Mouse (Mus musculus) CD8-positive naive resting alpha-beta T cell, adult 2 months (primary cell): ENCODE results near the gene Rab3ip.

ENCODE experiments used
- DNase-seq, 2 experiments: peaks; one replicate each; pipeline ENCODE4 v3.0.0; 2022; ENCODE audit warnings: low read depth in 2 of 2, low spot score in 2 of 2

Rab3ip gene

DNA sequence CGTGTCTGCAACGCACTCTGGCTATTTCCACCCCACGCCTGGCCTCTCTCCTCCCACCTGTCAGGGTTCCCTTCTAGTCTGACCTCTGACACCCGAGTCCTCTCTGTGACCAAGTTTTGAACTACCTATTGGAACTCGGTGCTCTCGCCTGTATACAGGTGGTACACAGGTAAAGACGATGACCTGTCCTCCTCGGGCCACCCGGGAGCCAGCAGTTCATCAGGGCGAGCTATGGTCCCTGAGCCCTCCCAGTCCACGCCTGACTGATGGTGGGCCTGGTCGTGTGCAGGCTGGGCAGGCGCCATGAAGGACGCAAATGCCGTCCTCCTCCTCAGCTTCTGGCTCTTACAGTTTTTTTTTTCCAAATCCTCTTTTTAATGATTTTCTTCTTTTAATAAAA is 29.2 kb downstream of the Rab3ip start:
- no peak for DNase-seq

DNA sequence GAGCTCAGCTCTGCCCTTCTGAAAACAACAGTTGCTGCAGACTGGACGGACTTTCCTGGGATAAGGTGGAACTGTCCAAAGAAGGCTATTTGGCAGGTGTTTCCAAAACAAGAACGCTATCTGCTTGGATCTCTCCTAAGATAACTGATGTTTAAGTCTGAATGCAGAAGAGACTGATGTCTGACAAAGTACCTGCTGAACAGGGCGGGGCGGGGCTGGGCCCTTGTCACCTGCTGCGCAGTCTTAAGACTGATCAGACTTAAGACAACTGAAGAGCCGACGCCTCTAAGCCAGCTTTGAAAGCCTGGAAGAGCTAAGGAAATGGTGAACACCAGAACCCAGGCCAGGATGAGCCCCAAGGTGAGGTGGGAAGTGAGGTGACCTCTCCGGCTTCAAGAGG is 29.9 kb downstream of the Rab3ip start:
- no peak for DNase-seq

DNA sequence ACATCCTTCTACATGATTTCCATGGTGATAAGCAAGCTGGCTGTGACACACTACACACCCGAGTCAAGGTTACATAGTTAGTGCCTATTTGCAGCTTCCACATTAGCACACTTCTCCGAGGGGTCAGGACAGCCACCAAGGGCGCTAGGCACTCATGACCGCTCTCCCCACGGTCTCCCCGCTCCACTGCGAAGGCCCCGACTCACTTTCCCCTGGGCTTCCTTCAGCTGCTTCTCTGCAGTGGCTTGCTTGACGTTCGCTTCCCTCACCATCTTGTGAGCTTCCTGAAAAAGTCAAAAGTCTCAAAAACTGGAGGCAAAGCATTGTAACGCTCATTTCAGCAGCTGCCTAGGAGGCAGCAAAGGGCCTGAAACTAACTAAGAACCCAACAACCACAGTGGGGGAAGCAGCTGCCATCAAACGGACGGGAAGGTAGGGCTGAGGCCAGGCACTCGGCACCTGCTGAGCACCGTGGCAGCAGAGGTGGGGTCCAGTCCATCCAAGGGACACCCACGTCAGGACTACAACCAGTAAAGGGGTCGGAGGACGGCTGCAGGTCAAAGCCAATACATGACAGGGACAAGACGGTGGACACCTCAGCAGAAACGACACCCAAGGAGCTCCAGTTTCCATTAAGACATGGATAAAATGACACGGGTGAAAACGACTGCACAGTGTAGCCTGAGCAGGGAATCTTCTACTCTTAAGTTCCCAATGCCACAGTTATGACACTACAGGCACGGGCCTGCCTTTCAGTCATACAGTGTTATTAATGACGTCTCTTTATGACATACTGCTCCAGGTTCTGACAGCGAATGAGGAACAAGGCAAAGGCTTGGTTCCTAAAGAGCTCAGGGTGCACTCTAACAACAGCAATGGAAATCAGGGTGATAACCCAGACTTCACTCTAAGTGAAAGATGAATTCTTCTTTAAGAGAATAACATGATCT is 30.9 kb downstream of the Rab3ip start:
- no peak for DNase-seq

DNA sequence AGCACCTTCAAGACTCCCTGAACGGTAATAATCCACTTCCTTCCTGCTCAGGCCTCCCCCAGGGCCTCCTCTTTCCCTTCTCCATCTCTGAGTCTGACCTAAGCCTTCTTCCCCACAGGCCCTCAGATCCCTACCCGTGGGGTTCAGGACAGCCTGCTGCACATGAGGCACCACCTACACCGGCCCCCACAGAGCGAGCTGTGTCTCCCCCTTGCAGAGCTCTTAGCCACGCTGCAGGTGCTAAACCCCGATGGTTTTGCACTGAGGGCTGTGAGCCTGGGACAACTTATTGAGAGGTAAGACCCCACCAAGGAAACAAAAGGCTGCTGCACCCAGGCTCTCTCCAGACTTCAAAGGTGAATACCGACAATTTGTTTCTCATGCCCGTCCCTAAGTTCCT is 34.0 kb downstream of the Rab3ip start:
- no peak for DNase-seq

DNA sequence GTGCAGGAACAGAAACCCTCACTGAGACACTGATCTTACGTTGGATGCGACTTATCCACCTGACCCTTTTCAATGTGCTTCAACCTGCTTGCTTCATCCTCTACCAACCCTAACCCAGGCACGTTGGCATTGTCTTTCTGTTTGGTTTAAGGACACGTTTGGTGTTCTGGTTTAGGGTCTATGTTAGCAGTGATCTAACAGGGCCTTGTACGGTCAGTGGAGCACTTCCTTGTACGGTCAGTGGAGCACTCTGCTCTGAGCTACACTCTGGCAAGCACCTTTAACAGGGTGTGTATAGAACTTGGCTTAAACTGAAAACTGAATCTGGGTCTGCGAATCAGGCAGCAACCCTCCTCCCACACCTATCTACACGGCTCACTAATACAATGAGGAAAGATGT is 35.3 kb downstream of the Rab3ip start:
- DNase-seq = no peak

DNA sequence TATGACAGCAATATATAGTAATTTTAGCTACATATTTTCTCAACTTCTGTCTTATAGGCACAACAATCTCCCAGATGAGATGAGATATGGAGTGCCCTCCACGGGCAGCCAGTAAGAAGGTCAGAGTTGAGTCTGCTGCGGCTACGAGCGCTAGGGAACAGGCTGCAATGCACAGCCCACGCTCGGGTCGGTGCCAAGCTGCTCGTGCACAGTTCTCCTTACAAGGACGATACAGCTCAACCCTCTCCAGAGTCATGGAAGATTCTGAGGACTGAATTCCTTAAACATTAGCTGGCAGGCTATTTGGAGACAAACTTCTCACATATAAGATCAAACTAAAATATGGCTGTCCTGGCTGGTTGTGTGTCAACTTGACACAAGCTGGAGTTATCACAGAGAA is 36.0 kb downstream of the Rab3ip start:
- DNase-seq = no peak

DNA sequence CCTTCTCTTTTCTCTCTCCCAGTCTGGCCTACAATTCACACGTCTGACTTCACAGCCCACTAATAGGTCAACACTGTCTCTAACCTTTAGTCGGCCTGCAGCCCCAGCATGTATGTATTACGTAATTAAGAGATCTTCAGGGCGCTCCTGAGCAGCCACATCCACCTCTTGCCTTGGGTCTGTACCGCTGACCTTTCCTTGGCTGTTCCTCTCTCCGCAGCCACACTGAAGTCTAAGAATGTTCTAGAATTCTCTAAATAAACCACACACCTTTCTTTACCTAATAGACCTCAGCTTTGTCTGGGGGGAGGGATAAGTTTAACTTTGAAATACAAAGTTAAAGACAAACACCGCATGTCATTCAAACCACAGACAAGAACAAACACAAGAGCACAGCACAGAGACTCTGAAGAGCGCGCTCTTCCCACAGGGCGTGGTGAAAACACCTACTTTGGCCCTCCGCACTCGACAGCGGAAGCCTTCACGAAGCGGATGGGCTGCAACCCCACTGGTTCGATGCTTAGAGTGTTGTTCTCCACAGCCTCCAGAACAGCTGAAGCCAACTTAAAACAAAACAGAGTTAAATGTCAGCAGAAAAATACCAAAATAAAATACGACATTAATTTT is 36.8 kb downstream of the Rab3ip start:
- peak; percentile 68 to 75 for DNase-seq

DNA sequence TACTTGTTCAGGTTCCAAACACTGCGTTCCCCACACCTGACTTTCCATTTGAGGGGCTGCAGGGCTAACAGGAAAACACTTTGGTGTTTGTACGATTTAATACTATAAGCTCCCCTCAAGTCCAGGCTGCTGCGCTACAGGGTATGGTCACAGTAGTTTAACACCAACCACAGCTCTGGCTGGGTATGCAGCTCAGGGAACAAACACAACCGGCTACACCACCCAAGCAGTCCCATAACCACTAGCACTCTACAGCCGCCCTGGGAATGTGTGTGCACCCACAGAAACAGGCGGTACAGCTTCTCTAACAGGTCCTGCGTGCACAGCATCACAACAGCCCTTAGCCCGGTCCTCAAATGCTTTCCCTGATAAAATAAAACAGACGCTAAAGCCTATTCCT is 37.7 kb downstream of the Rab3ip start:
- no peak for DNase-seq

DNA sequence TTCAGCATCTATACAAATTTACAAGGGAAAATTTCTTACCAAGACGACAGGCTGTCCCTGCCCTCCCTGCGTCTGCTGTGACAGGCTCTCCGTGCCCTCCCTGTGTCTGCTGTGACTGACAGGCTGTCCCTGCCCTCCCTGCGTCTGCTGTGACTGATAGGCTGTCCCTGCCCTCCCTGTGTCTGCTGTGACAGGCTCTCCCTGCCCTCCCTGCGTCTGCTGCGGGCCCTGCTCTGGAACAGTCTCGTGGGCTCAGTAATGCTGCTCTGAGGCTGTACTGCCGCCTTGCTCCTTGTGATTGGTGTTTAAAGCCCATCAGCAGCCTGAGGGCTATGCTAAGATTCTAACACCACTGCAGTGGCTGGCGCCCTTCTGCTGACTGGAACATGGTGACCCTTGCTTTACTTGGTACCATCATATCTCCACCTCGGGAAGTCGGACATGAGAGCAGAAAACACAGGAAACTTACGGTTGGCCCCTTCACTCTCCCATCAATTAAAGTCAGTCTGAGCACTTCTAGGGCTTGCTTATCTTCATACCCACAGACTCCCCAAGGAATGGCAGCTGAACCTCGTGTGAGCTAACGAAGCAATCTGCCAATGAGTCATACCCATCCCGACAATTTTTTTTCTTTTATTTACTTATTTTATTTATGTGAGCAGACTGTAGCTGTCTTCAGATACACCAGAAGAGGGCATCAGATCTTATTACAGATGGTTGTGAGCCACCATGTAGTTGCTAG is 41.5 kb downstream of the Rab3ip start:
- DNase-seq = no peak

DNA sequence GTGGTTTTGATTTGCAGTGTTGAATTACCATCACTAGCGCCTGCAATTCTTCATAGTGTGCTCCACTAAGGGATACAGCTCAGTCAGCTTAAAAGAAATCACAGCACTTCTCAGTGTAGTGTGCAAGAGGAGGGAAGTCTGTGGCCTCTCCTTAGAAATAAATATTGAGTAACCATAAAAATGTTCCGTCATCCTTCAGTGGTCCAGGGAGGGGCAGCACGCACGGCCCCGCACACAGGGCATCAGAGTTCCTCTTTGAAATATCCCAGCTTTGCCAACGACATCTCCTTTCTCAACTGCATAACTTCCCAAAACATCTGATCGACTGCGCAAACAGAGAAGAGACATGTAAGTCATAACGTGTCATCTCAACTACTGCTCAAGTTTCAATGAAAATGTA is 43.8 kb downstream of the Rab3ip start:
- no peak for DNase-seq

DNA sequence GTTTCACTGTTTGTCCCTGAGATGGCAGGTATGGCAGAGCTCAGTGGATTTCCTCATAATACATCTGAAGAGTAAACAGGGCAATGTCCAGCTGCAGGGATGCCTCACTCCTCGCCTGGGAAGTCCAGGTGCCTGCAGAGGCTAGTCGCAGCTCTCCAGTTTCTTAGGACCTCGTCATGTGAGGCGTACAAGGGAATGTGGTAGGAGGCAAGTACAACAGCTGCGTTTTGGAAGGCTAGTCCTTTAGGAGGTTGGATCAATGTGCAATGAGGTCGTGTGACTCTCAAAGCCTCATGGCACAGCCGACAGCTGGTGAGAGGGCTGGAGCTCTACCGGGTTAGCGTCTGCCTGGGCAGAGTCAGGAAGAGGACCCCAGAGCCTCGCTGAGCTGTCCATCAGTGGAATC is 46.1 kb downstream of the Rab3ip start:
- no peak for DNase-seq

DNA sequence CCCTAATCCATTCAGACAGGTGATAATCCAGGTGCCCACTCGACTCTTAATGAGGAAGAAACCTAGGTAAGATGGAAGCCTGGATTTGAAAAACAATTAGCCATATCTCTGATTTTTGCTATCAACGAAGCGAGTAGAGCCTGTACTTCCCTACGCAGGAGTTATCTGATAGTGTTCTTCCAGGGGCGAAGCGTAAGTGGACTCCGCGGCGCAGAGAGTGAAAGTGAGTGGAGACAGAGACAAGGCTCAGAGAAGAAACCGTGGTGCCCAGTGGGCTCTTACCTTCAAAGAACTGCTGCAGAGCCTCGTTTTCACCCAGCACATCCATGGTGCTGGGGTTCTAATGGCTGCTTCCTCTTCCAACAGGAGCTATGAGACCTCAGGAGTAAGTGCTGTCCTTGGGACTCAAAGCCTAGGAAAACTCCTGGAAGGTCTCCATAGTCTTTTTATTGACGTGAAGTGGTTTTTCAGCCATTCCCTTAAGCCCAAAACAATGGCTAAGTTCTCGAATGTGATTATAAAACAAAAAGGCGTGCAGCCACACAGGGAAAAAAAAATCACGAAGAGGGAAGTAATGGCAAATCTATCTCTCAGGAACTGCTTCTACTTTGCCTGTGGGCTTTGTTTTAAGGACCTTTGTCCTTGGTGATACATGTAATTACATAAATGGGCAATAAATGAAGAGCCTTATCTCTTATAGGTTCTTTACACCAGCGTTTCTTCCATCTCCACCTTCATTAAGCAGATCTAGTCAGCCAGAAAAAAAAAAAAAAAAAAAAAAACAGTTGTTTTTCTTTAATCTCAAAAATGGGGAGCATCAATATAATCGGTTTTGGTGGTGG is 54.0 kb downstream of the Rab3ip start, which contains the start of gene Myrfl:
Gene Myrfl, minus strand, starts transcription at position 584 of the 842 bp plus-strand sequence.
- DNase-seq = no peak

DNA sequence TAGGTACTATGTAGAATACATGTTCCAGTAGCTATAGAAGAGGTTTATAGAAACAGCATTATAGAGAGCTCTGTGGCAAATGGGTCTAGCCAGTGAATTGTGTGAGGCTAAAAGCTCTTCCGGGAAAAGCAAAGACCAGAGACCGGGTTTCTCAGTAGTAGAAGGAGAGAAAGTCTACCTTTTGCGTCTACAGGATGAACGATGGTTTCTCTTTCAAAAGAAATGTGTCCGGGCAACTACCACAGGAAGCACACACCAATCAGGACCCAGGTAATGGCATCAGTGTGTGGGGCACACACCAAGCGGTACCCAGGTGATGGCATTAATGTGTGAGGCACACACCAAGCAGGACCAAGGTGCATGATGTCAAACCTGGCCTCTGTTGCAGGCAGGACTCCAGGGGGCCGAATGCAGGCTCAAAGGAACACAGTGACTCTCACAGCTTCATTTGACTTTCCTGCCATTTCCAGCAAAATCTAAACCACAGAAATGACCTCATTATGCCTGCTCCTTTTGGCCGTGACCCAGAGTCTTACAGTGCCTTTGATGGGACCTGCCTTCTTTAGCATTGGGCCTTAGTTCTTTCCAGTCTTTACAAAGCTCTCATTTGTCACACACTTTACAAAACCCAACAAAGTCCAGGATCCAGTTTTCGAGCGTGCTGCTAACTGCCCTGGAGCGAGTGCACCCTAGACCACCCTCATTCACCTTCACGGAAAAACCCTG is 55.3 kb downstream of the Rab3ip start:
- no peak for DNase-seq

DNA sequence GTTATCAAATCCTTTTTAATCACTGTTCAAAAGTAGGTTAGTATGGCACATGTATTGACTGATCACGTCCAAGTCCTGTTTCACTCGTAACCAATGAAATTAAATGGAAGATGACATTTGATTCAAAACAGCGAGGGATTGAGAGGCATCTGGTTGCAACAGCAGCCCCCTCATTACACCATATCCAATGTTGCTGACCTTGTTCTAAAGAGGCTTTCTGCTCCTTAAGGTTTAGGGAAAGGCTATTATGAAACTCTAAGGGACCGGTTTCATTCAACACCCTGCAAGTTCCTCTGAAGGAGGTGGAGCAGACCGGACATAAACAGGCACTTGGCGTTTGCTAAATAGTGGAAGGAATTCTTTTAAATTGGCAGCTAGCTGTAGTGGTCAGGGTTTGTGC is 56.0 kb downstream of the Rab3ip start:
- no peak for DNase-seq

DNA sequence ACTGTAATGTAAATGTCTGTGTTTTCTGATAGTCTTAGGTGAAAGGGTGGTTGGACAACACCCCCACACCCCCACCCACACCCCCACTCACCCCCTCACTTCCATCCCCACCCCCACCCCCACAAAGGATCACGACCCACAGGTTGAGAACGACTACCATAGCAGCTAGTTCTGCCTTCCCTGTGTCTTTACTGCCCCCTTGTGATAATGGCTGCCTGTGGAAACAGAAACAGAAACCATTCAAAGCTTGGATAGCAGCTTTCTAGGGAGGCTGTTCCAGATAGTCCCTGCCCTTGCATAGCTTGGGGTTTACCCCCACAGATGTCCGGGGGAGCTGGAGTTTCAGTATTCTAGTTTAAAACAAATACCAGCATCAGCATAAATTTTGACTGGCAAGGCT is 56.8 kb downstream of the Rab3ip start:
- peak in 1 of 2 experiments; percentile 38 for DNase-seq

DNA sequence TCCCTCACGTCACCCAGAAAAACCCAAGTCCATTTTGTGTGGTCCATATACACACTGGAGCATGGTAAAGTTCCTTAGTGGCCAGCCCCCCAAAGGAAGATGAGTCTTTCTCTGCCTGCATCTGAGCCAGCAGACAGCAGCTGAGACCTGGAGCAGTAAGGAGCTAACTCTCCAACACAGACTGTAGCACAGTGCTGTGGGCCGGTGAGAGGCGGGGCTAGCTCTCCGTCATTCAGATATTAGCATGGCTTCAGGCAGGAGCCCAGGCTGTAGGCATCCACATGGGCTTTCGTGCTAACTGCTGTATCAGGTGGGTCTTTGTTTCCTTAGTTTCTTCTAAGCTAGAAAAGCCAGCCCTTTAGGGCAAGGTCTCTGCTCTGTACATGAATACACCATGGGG is 60.0 kb downstream of the Rab3ip start:
- no peak for DNase-seq

DNA sequence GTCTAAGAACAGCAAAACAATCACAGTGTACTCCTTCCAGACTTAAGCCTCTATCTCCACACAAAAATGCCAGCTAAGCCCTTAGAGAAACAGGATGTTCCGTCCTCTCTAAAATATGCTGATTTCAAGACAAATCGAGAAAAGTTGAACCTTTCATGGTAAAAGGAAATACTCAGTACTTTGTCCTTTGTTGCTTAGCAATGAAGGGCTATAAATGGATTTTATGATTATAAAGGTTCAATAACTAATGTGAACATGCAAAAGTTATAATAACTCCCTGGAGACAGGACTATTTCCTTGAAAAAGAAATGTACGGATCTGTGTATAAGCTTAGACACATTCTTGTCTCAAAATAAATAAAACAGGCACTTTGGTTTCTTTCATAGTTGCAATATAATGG is 66.0 kb downstream of the Rab3ip start:
- no peak for DNase-seq

DNA sequence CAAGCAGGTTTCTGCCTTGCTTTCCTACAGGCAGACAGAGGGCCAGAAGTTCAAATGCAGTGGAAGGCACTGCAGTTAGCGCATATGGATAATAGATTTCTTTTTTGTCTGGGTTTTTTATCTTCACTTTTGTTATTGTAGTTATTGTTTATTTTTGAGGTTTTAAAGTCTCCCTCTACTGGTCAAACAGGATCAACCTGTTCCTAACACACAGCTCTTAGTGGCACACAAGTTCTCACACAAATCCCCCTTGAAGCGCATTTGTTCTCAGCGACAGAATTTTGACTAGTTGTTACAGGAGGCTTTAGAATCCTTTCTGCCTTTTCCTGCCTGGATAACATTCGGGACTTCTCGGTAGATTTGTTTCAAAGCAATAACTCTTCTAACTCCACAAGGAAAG is 67.0 kb downstream of the Rab3ip start:
- DNase-seq = no peak

DNA sequence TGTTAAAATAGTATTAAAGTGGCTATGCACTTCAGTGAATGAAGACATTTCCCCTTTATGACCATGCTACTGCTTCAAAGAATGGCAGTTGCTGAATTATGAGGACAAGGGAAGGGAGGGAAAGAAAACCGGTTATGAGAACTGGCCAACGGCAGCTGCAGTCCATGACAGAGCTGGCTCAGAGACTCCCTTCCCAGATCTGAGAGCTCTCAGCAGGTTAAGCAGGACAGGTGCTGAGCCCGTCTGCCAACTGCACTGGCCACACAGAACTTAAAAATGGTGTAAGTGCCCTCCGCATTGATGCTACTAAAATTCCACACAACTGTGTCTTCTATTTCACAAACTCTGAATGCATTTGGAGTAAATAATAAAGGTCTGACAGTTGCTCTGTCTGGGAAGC is 73.1 kb downstream of the Rab3ip start:
- no peak for DNase-seq

DNA sequence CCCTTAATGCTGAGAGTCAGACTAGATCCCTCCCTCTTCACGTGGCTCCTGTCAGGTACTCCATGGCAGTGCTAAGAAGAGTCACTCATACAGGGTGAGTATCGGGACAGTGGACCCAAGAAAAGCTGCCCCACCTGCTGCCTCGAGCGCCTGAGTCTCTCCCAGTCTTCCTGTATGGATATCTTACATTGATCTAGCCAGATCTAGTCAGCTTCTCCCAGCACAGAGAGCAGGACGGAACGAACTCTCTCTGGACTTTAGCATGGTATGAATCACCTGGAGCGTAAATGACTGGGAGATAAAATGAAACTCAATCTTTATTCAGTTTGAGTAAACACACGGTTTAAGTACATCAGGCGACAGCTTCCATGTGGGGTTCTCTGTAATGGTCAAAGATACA is 76.1 kb downstream of the Rab3ip start:
- DNase-seq = no peak
